Comparison of ENCODE assay signal across 14 mouse cellular contexts in genomic region chr10:17175385-17175784, GRCm38 (mm10).
DNase-seq lines count a peak whose midpoint lies in the region; ATAC-seq and TF ChIP-seq lines count a peak whose summit lies in the region.
"Had no signal": no experiment of that assay in that cellular context is flagged by ENCODE, and none has a peak within 500 bp of the region (broad histone marks: within the 10 kb centered on the region; RNA-seq: fewer than 3 reads in every experiment).

No protein-coding gene starts in this region.

- TF ChIP-seq CTCF in gastrocnemius, adult 2 months (IDR thresholded peaks at IDR 0.05): no peak
- TF ChIP-seq CTCF in hindbrain, postnatal 0 days (IDR thresholded peaks at IDR 0.05; ENCODE audit: low read depth): no peak

- no peaks in the 10 kb centered on the region for H3K9me3 ChIP-seq in hindbrain, postnatal 0 days (ENCODE audit: low read length)
- H3K9me3 ChIP-seq in hindbrain, embryonic 11.5 days (ENCODE audit: control insufficient read depth, low read length): no peaks in the 10 kb centered on the region
- H3K9me3 ChIP-seq: embryonic facial prominence, embryonic 15.5 days; liver, embryonic 12.5 days had no signal

- no peaks in the 10 kb centered on the region for H3K4me1 ChIP-seq in hindbrain, postnatal 0 days (ENCODE audit: insufficient read depth, low read length)
- H3K4me1 ChIP-seq in hindbrain, embryonic 11.5 days (replicated peaks; ENCODE audit: control insufficient read depth, insufficient read depth, low read length): no peaks in the 10 kb centered on the region
- H3K4me1 ChIP-seq: embryonic facial prominence, embryonic 15.5 days; liver, embryonic 12.5 days had no signal

- H3K4me3 ChIP-seq in gastrocnemius, adult 2 months: no peak overlapping the region
- H3K4me3 ChIP-seq in hindbrain, postnatal 0 days (ENCODE audit: low read length): no peak overlapping the region
- H3K4me3 ChIP-seq in hindbrain, embryonic 11.5 days (ENCODE audit: low read depth, low read length): no peak overlapping the region
- H3K4me3 ChIP-seq: embryonic facial prominence, embryonic 15.5 days; liver, embryonic 12.5 days had no signal

- H3K27me3 ChIP-seq in hindbrain, postnatal 0 days (ENCODE audit: insufficient read depth, low read length): no peaks in the 10 kb centered on the region
- no peaks in the 10 kb centered on the region for H3K27me3 ChIP-seq in hindbrain, embryonic 11.5 days (ENCODE audit: control insufficient read depth, insufficient read depth, low read length)
- H3K27me3 ChIP-seq: CH12.LX; embryonic facial prominence, embryonic 15.5 days; liver, embryonic 12.5 days had no signal

- H3K9ac ChIP-seq in hindbrain, postnatal 0 days (replicated peaks; ENCODE audit: low read length): no peak overlapping the region
- H3K9ac ChIP-seq in hindbrain, embryonic 11.5 days (ENCODE audit: low read depth, low read length): no peak overlapping the region
- H3K9ac ChIP-seq: embryonic facial prominence, embryonic 15.5 days; liver, embryonic 12.5 days had no signal

- DNase-seq in gastrocnemius, adult 2 months: no peak
- DNase-seq in gastrocnemius, adult 8-10 months (ENCODE audit: low spot score in 2 of 2): no peak
- DNase-seq in 3134 (ENCODE audit: extremely low read depth, insufficient read length, low spot score): peak; percentile 62
- DNase-seq in Muller cell, postnatal 12 days (ENCODE audit: inconsistent ontology term): peak; percentile 74
- DNase-seq in lung, postnatal 10 days: peak; percentile 32
- DNase-seq in hindbrain, postnatal 0 days (ENCODE audit: low spot score): no peak
- DNase-seq in hindbrain, embryonic 11.5 days (ENCODE audit: low spot score): no peak
- DNase-seq: adrenal gland, postnatal 25 days; cerebellum, postnatal 25 days; kidney, postnatal 10 days had no signal

- no peaks in the 10 kb centered on the region for H3K36me3 ChIP-seq in hindbrain, postnatal 0 days (ENCODE audit: insufficient read depth, low read length)
- H3K36me3 ChIP-seq in hindbrain, embryonic 11.5 days (ENCODE audit: control insufficient read depth, insufficient read depth, low read length): no peaks in the 10 kb centered on the region
- H3K36me3 ChIP-seq: embryonic facial prominence, embryonic 15.5 days; liver, embryonic 12.5 days had no signal

- no peak for ATAC-seq in hindbrain, postnatal 0 days
- ATAC-seq in hindbrain, embryonic 11.5 days (ENCODE audit: low FRiP score): no peak
- ATAC-seq: forebrain, embryonic 14.5 days; liver, embryonic 12.5 days had no signal

- 0 out of 2 replicates have a peak overlapping the region, but pooled peaks have one; percentile 12 for H3K27ac ChIP-seq in gastrocnemius, adult 2 months
- no peak overlapping the region for H3K27ac ChIP-seq in hindbrain, postnatal 0 days
- no peak overlapping the region for H3K27ac ChIP-seq in hindbrain, embryonic 11.5 days (ENCODE audit: low read depth, low read length)
- H3K27ac ChIP-seq: embryonic facial prominence, embryonic 15.5 days; liver, embryonic 12.5 days had no signal

- WGBS in hindbrain, postnatal 0 days: 58% methylated on average over 3 of the region's 3 CpGs
- WGBS in hindbrain, embryonic 11.5 days: 62% methylated on average over 3 of the region's 3 CpGs

- no peak overlapping the region for H3K4me2 ChIP-seq in hindbrain, postnatal 0 days (ENCODE audit: low read depth, low read length)
- no peak overlapping the region for H3K4me2 ChIP-seq in hindbrain, embryonic 11.5 days (replicated peaks; ENCODE audit: low read depth, low read length)
- H3K4me2 ChIP-seq: embryonic facial prominence, embryonic 15.5 days; liver, embryonic 12.5 days had no signal

- intact Hi-C loops in gastrocnemius, adult 2 months (cut with DNase I): no loop called here

Comparison
In these comparisons a context has a peak if more than half of its experiments do, and no peak if none do; other contexts are left out.
1. DNase-seq: peak in 3134 (single experiment), Muller cell, postnatal 12 days (single experiment) and lung, postnatal 10 days (single experiment); none in gastrocnemius, adult 2 months (single experiment), gastrocnemius, adult 8-10 months (0 of 2), hindbrain, postnatal 0 days (single experiment) and hindbrain, embryonic 11.5 days (single experiment).